Mouse (Mus musculus): ENCODE data around the gene Gm4491. TPM values are rescaled to one million over a fixed set of nuclear protein-coding genes. Genes with fewer than 3 reads are reported as not detected.

Gene Gm4491
- total RNA-seq, 2 experiments from 2014 or later = 0.33 to 0.71 TPM

DNA sequence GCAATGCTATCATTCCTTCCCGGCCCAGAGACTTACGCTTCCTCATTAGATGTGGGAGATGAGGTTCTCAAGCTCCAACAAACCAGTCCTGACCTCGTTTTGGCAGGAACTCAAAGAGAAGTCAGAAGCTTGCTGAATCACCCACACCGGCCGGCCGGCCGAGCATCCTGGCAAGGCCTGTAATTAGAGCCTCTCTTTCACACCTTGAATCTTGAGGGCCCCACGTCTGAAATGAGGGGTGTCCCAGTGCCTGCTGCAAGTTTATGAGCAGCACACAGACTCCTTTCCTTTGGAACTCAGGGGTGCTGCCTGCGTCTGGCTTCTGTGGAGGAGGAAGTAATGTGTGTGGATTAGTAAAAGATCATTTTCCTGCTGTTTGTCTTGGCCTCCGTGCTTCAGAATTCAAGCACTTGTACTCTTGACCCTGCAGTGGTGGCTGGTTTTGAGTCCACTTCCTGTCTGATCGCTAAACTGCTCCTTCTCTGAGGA, 31.5 kb downstream of the Gm4491 start:
- no peak for DNase-seq (ENCODE audit: low spot score in 2 of 2)

DNA sequence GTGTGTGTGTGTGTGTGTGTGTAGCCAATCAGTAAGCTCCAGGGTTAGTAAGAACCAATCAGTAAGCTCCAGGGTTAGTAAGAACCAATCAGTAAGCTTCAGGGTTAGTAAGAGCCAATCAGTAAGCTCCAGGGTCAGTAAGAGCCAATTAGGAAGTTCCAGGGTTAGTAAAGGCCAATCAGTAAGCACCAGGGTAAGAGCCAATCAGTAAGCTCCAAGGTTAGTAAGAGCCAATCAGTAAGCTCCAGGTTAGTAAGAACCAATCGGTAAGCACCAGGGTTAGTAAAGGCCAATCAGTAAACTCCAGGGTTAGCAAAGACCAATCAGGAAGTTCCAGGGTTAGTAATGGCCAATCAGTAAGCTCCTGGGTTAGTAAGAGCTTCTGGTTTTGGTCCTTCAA, 32.8 kb downstream of the Gm4491 start:
- DNase-seq (ENCODE audit: low spot score in 2 of 2) = no peak

DNA sequence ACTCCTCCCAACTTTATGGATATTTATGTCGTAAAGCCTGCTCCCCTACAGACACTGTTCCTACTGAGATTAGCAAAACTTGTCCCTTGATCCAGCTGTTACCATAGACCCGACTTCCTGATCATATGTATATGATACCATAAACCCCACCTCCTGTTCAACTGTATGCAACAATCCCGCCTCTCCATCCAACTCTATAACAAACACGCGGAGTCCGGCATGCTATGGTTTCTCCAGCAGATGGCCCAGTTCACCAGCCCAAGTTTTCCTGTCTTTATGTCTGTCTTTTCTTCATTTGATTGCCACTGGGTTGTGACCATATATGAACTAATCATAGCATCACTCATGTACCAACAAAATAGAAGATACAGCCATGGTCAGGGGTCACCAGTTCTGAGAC, 40.1 kb downstream of the Gm4491 start:
- no peak for DNase-seq (ENCODE audit: low spot score in 2 of 2)

DNA sequence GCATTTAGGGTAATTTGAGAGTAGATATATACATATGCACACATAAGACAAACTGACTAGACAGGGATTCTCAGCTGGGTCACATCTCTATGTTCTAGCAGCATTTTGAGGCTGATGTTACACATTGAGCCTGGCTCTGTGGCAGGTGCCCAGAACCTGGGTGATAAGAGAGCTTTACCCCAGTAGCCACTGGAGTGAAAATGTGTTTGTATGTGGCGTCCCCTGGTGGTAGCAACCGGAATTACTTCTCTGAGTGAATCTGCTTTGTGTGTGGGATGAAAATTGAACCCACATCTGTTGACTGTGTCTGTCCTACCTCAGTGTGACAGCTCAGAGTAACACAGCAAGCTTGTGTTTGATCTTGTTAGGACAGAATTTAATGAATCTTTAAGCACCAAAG, 45.8 kb downstream of the Gm4491 start:
- DNase-seq (ENCODE audit: low spot score in 2 of 2) = peak in 1 of 2 experiments; percentile 19

DNA sequence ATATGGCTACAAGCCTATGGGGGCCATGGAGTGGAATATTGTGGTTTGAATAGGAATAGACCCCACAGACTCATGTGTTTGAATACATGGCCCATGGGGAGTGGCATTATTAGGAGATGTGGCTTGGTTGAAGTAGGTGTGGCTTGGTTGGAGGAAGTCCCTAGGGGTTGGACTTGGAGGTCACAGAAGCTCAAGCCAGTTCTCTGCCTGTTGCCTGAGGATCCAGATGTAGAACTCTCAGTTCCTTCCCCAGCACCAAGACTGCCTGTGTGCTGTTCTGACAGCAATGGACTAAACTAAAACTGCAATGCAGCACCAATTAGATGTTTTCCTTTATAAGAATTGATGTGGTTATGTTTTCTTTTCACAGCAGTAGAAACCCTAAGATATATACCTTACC, 49.6 kb downstream of the Gm4491 start:
- no peak for DNase-seq (ENCODE audit: low spot score in 2 of 2)

Other genes with a start within 250 kb of the Gm4491 start
- gene Zmym2, start 229.2 kb downstream of the Gm4491 start, total RNA-seq (2021) = 10 to 100 TPM; 88.0 to 91.7 TPM
- under 1 TPM; 0.78 to 0.79 TPM for gene Gja3, start 57.8 kb downstream of the Gm4491 start, total RNA-seq (2021)
- gene Gjb2, start 11.2 kb downstream of the Gm4491 start, total RNA-seq (2021) = 1 to 10 TPM; 9.2 to 9.5 TPM
- gene Gjb6, start 17.7 kb upstream of the Gm4491 start, total RNA-seq (2021) = 100 to 1,000 TPM in 1 of 2 experiments, 10 to 100 TPM in 1; 95.4 to 124 TPM